Mouse (Mus musculus) CH12.LX (cell line): ENCODE results near the gene Enox2. TPM values are rescaled to one million over a fixed set of nuclear protein-coding genes. Genes with fewer than 3 reads are reported as not detected.

Source experiments
- DNase-seq: peaks from one replicate; pipeline ENCODE4 v3.0.0-alpha.2; 2013; ENCODE audit errors: extremely low read depth
- H3K27ac ChIP-seq: 2 replicates; pipeline ENCODE4 v1.5.1; 2012; ENCODE audit warnings: low read depth, mild to moderate bottlenecking, control low read depth, moderate library complexity; ENCODE audit not compliant: insufficient read depth
- H3K27me3 ChIP-seq: replicated peaks from 2 replicates; pipeline ENCODE3; 2012; ENCODE audit warnings: inconsistent platforms
- H3K36me3 ChIP-seq, 2 experiments: replicated peaks in 1 of 2; 2 replicates each; pipeline versions ENCODE3 to v1.6.1; 2012; ENCODE audit warnings: inconsistent platforms in 1 of 2, low read length in 1 of 2, mild to moderate bottlenecking in 1 of 2, mixed read lengths in 1 of 2, moderate library complexity in 1 of 2; ENCODE audit not compliant: control insufficient read depth in 1 of 2, insufficient read depth in 1 of 2
- H3K4me1 ChIP-seq, 2 experiments: 2 replicates each; pipeline ENCODE4 v1.6.1; 2012; ENCODE audit warnings: inconsistent platforms in 1 of 2, moderate library complexity in 1 of 2; ENCODE audit not compliant: insufficient read depth in 2 of 2, control insufficient read depth in 1 of 2
- H3K4me2 ChIP-seq: 2 replicates; pipeline ENCODE4 v1.6.1; 2012; ENCODE audit warnings: low read depth, mild to moderate bottlenecking, control low read depth; ENCODE audit not compliant: poor library complexity, insufficient read depth, severe bottlenecking
- H3K4me3 ChIP-seq, 3 experiments: fragments of 150-350 bp in 1 of 3; sonication (generic) in 1 of 3; replicated peaks in 1 of 3; 2 replicates each; pipeline versions ENCODE3 to v1.5.1; 2011 to 2012; ENCODE audit warnings: low read depth in 2 of 3, low read length in 2 of 3, mild to moderate bottlenecking in 2 of 3, moderate library complexity in 2 of 3, control low read depth in 1 of 3, improper control_type of control experiment in 1 of 3, inconsistent platforms in 1 of 3, mixed read lengths in 1 of 3; ENCODE audit not compliant: poor library complexity in 1 of 3
- H3K79me2 ChIP-seq: replicated peaks from 2 replicates; pipeline ENCODE4 v1.6.1; 2012; ENCODE audit warnings: mild to moderate bottlenecking, moderate library complexity; ENCODE audit not compliant: control insufficient read depth, poor library complexity, insufficient read depth, severe bottlenecking; ENCODE audit errors: extremely low read depth
- H3K9ac ChIP-seq: 2 replicates; pipeline ENCODE4 v1.6.1; 2012; ENCODE audit warnings: low read depth, mild to moderate bottlenecking, control low read depth, moderate library complexity; ENCODE audit not compliant: insufficient read depth
- H3K9me3 ChIP-seq: replicated peaks from 2 replicates; pipeline ENCODE3; 2012; ENCODE audit warnings: low read length, inconsistent platforms, mixed read lengths
- CHD1 ChIP-seq: IDR thresholded peaks from 2 replicates; pipeline ENCODE4 v1.6.1; 2012; ENCODE audit warnings: low read depth, low read length, improper control_type of control experiment, inconsistent platforms
- CTCF ChIP-seq, 2 experiments: IDR thresholded peaks in 1 of 2; conservative IDR thresholded peaks in 1 of 2; 2 replicates each; pipeline ENCODE4 v1.5.1; 2011 to 2012; ENCODE audit warnings: low read depth in 2 of 2, low read length in 2 of 2, improper control_type of control experiment in 1 of 2, inconsistent platforms in 1 of 2, mild to moderate bottlenecking in 1 of 2, moderate library complexity in 1 of 2
- E2F4 ChIP-seq: IDR thresholded peaks from 2 replicates; pipeline ENCODE4 v1.6.1; 2011; ENCODE audit warnings: low read depth, low read length, improper control_type of control experiment; ENCODE audit not compliant: insufficient replicate concordance
- EP300 ChIP-seq: IDR thresholded peaks from 2 replicates; pipeline ENCODE4 v1.6.1; 2011; ENCODE audit warnings: low read length, improper control_type of control experiment
- HCFC1 ChIP-seq: IDR thresholded peaks from 2 replicates; pipeline ENCODE4 v1.6.1; 2012; ENCODE audit warnings: low read depth, mild to moderate bottlenecking, inconsistent platforms, low read length, improper control_type of control experiment
- IRF4 ChIP-seq: IDR thresholded peaks from 2 replicates; pipeline ENCODE4 v1.6.1; 2014; ENCODE audit warnings: low read depth, mild to moderate bottlenecking, inconsistent platforms, low read length, improper control_type of control experiment
- JUN ChIP-seq: IDR thresholded peaks from 2 replicates; pipeline ENCODE4 v1.6.1; 2011; ENCODE audit warnings: low read depth, mild to moderate bottlenecking, low read length, improper control_type of control experiment, moderate library complexity; ENCODE audit not compliant: insufficient read depth
- JUND ChIP-seq: conservative IDR thresholded peaks from 2 replicates; pipeline ENCODE4 v1.6.1; 2011; ENCODE audit warnings: low read depth, low read length, improper control_type of control experiment
- MAX ChIP-seq: IDR thresholded peaks from 2 replicates; pipeline ENCODE4 v1.6.1; 2011; ENCODE audit warnings: low read length, improper control_type of control experiment
- MAZ ChIP-seq: IDR thresholded peaks from 2 replicates; pipeline ENCODE4 v1.6.1; 2012; ENCODE audit warnings: low read depth, mild to moderate bottlenecking, inconsistent platforms, low read length, improper control_type of control experiment, moderate library complexity
- NRF1 ChIP-seq: IDR thresholded peaks from 2 replicates; pipeline ENCODE4 v1.6.1; 2014; ENCODE audit warnings: low read depth, mild to moderate bottlenecking, inconsistent platforms, low read length, improper control_type of control experiment, moderate library complexity
- PAX5 ChIP-seq: IDR thresholded peaks from 2 replicates; pipeline ENCODE4 v1.6.1; 2012; ENCODE audit warnings: low read length, inconsistent platforms, mixed read lengths
- POLR2A ChIP-seq: IDR thresholded peaks from 2 replicates; pipeline ENCODE4 v1.6.1; 2011; ENCODE audit warnings: low read depth, mild to moderate bottlenecking, improper control_type of control experiment, low read length
- POLR2AphosphoS2 ChIP-seq: IDR thresholded peaks from 2 replicates; pipeline ENCODE4 v1.6.1; 2011; ENCODE audit warnings: low read depth, low read length, improper control_type of control experiment
- RAD21 ChIP-seq: IDR thresholded peaks from 2 replicates; pipeline ENCODE4 v1.6.1; 2011; ENCODE audit warnings: low read depth, mild to moderate bottlenecking, low read length, improper control_type of control experiment, moderate library complexity
- SIN3A ChIP-seq: IDR thresholded peaks from 2 replicates; pipeline ENCODE4 v1.6.1; 2012; ENCODE audit warnings: low read length, improper control_type of control experiment, inconsistent platforms
- SMC3 ChIP-seq: IDR thresholded peaks from 2 replicates; pipeline ENCODE4 v1.6.1; 2011; ENCODE audit warnings: low read depth, low read length, improper control_type of control experiment
- UBTF ChIP-seq: IDR thresholded peaks from 2 replicates; pipeline ENCODE4 v1.6.1; 2012; ENCODE audit warnings: low read depth, mild to moderate bottlenecking, inconsistent platforms, low read length, improper control_type of control experiment, moderate library complexity
- ZC3H11A ChIP-seq: IDR thresholded peaks from 2 replicates; pipeline ENCODE4 v1.6.1; 2012; ENCODE audit warnings: low read depth, mild to moderate bottlenecking, inconsistent platforms, low read length, improper control_type of control experiment
- ZMIZ1 ChIP-seq: IDR thresholded peaks from 2 replicates; pipeline ENCODE4 v1.6.1; 2012; ENCODE audit warnings: low read depth, mild to moderate bottlenecking, inconsistent platforms, low read length, improper control_type of control experiment
- ZNF384 ChIP-seq: IDR thresholded peaks from 2 replicates; pipeline ENCODE4 v1.6.1; 2012; ENCODE audit warnings: low read depth, low read length, improper control_type of control experiment, inconsistent platforms
- dilution Hi-C: fragments of 300-500 bp; cut with MboI; formaldehyde crosslinking; loops from 2 replicates; pipeline ENCODE4 v1.14.3; 2020; ENCODE audit warnings: low sequenced_read_pairs; ENCODE audit not compliant: extremely low pct_unique_long_range_greater_than_20kb, extremely low pct_ligation_motif_present
- in situ Hi-C: fragments of 300-500 bp; cut with MboI; formaldehyde crosslinking; loops from 3 replicates; pipeline ENCODE4 v1.14.3; 2019; ENCODE audit warnings: low sequenced_read_pairs, low pct_ligation_motif_present, low pct_unique_long_range_greater_than_20kb, mixed read lengths
- polyA plus RNA-seq: library from polyadenylated mRNA; unstranded; fragments of >175 nt; gene quantifications from 2 replicates; pipeline ENCODE4 v1.2.1, GENCODE M21; 2012; ENCODE audit warnings: low read depth; ENCODE audit not compliant: insufficient read length
- total RNA-seq, 2 experiments: library from RNA; depleted of rRNA; stranded (reverse); fragments of 300-350 nt in 1 of 2; fragments of >200 nt in 1 of 2; gene quantifications; 2 replicates each; pipeline ENCODE4 v1.2.3; 2012 to 2014

The Enox2 gene
- total and polyA plus RNA-seq, 3 experiments, result 8.4 to 12.9 (median 12.7) TPM

GRCm38 (mm10) chrX:49309496-49309895 lies 21.4 kb upstream of the Enox2 start:
- H3K36me3 ChIP-seq, result no peaks in the 10 kb centered on the region
- no peak overlapping the region for H3K9ac ChIP-seq
- no peak overlapping the region for H3K27ac ChIP-seq
- dilution Hi-C loops (no loop called here), in situ Hi-C loops (loop anchor here (25.0 kb wide), 2 partner anchors 397 to 622 kb away; partner anchors contain the start of gene Rbmx2)
- DNase-seq, result peak; percentile 46
- no peaks in the 10 kb centered on the region for H3K9me3 ChIP-seq
- no peaks in the 10 kb centered on the region for H3K4me1 ChIP-seq
- no peaks in the 10 kb centered on the region for H3K79me2 ChIP-seq
- no peak overlapping the region for H3K4me2 ChIP-seq
- no peaks in the 10 kb centered on the region for H3K27me3 ChIP-seq
- H3K4me3 ChIP-seq, result no peak overlapping the region
- TF ChIP-seq POLR2AphosphoS2, result no peak
- TF ChIP-seq CTCF (conservative IDR thresholded peaks at IDR 0.05 in 1 of 2, IDR thresholded peaks at IDR 0.05 in 1 of 2; ENCODE audit: low read depth in 2 of 2, low read length in 2 of 2), result peak; percentile 44 to 52; a peak in 3 of 4 replicates
- TF ChIP-seq RAD21, result peak; percentile 47
- TF ChIP-seq SMC3, result peak; percentile 27

GRCm38 (mm10) chrX:49306659-49307058 lies 18.6 kb upstream of the Enox2 start:
- Histone ChIP-seq H3K9me3 (no peaks in the 10 kb centered on the region), H3K4me3 (no peak overlapping the region), H3K27ac (no peak overlapping the region), H3K9ac (no peak overlapping the region), H3K36me3 (no peaks in the 10 kb centered on the region), H3K4me1 (no peaks in the 10 kb centered on the region), H3K4me2 (no peak overlapping the region), H3K27me3 (no peaks in the 10 kb centered on the region), H3K79me2 (no peaks in the 10 kb centered on the region)
- TF ChIP-seq SMC3 (peak; percentile 80), ZNF384 (peak; percentile 96), ZC3H11A (peak; percentile 46; the same call in 1 of the 2 replicates), MAZ (no peak), SIN3A (no peak), UBTF (no peak), POLR2A (no peak), EP300 (no peak), JUND (no peak), CHD1 (no peak), NRF1 (no peak), MAX (no peak), POLR2AphosphoS2 (no peak), ZMIZ1 (no peak), E2F4 (no peak), JUN (no peak), CTCF (conservative IDR thresholded peaks at IDR 0.05 in 1 of 2, IDR thresholded peaks at IDR 0.05 in 1 of 2; ENCODE audit: low read depth in 2 of 2, low read length in 2 of 2) (peak; percentile 40 to 73), RAD21 (peak; percentile 77), PAX5 (no peak), IRF4 (no peak), HCFC1 (no peak)
- in situ Hi-C loops, result loop anchor here (25.0 kb wide), 2 partner anchors 394 to 619 kb away; partner anchors contain the start of gene Rbmx2
- peak; percentile 33 for DNase-seq
- dilution Hi-C loops, result no loop called here
